Mouse (Mus musculus): ENCODE measurements around the gene Kcnn1.
"Not testable (repeated sequence)": the region's sequence is repeated elsewhere in the genome, so short reads cannot be mapped to it uniquely, and the experiment has no call there.

The Kcnn1 gene

GRCm38 (mm10) chr8:70862824-70863641, at the start of gene Kcnn1:
Gene Kcnn1 (minus strand): TSS chr8:70863258.
- DNase-seq (ENCODE audit: low spot score in 2 of 2): no peak

GRCm38 (mm10) chr8:70911596-70911995, 48.5 kb upstream of the Kcnn1 start:
- DNase-seq (ENCODE audit: low spot score in 2 of 2): no peak

- DNase-seq (ENCODE audit: low spot score in 2 of 2): no peak
Measured at GRCm38 (mm10) chr8:70907518-70907917, 44.5 kb upstream of the Kcnn1 start.

DNA sequence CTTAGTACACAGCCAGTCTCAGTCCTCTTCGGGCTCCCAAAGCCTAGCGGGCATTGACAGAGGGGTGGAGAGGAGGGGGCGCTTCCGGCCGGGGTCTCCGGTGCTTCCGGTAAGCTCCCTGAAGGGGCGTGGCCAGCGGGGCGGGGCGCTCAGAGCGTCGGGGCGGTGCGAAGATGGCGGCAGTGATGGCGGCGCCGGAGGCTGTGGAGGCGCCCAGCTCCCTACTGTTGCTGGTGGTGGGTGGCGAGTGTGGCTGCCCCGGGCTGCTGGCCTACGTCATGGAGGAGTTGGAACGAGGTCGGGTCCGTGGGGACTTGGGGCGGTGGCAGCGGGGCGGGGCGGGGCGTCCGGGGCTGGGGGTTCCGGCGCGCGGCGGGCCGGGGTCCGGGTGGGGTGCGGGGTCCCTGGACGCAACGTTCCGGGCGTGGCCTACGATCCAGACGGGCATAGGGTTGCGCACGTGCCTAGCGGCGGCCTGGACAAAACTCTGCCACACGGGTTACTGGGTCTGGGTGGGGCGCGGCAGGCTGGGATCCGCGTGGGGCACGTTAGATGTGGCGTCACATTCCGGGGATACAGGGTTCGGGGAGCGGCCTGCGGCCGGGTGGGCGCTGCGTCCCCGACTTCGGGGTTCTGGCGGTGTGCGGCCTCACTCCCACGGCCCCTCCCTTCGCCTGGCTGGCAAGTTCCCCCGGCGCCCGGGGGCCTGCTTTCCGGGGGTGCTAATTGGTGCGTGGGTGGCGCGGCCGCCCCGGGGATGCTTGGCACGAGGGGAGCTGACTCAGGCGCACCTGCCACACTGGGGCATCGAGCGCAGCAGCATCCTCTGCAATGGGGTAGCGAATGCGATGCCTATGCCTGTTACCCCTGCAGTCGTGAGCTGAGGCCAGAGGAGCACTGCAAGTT, 43.0 kb upstream of the Kcnn1 start, which contains the start of gene Map1s:
Gene Map1s, plus strand, starts transcription at position 102 of the 906 bp plus-strand sequence.
- peak; percentile 35 to 55 for DNase-seq (ENCODE audit: low spot score in 2 of 2)

DNA sequence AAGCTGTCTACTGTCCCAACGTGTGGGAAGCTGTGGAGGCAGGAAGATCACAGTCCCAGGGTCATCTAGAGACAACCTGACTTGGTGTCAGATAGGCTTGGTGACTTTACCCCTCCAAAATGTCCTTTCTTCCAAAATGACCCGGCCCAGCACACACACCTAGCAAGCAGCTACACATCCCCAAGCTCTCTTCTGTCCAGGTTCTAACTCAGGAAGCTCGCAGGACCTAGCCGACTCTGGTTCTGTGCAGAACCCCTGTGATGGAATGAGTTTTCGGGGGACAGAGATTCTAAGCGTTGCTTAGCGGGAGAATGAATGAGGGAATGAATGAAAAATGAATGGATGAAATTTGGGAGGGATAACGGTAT, 42.4 kb upstream of the Kcnn1 start:
- no peak for DNase-seq (ENCODE audit: low spot score in 2 of 2)

DNA sequence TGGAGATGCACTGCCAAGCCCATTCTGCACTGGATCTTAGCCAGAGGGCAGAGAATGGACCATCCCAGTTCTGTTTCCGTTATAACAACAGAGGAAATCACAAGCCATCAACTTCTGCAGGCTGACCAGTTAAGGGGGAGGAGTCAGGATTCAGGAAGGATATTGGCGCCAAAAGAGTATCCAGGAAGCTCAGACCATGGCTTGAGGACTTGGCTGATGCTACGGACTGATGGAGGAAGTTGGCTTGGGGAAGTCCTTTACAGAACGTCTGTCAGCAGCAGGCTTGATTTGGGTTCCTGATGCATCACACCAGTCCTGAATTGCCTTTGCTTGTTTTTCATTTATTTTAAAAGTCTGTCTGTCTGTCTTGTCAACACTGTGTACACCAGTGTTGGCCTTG, 41.5 kb upstream of the Kcnn1 start:
- DNase-seq (ENCODE audit: low spot score in 2 of 2): no peak

DNA sequence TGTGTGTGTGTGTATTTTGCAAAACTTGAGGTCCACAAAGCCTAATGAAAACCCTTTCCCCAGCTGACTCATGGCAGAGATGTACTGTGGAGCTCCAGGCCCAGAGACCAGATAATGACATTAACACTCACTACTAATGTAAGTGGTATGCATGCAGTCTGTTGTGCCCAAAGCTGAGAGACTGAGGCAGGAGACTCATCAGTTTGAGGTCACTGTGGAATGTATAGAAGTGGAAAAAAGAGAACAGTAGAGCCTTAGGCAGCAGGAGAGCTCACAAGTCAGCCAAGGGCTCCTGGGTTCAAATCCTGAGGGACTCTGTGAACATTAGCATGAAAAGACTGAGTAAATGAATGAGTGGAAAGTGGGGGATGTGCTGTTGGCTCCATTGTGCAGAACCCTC, 40.5 kb upstream of the Kcnn1 start:
- DNase-seq (ENCODE audit: low spot score in 2 of 2): no peak

DNA sequence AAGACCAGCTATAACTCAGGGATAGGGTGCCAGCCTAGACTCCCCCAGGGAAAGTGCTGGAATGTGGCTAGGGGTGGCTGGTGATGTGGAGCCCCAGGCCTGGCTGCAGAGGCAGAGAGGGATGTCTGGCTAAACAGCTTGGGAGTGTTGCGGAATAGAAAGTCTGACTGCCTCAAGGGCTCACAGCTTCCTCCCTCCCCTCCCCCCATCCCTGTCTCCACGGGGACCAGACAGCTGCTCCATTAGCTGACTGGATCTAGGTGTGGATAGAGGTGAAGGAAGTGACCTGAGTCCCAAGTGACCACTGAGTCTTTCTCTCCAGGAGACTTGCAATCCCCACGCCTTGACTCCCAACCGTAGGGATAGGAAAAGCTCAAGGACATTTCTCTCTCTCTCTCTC, 40.1 kb upstream of the Kcnn1 start:
- DNase-seq (ENCODE audit: low spot score in 2 of 2): no peak

DNA sequence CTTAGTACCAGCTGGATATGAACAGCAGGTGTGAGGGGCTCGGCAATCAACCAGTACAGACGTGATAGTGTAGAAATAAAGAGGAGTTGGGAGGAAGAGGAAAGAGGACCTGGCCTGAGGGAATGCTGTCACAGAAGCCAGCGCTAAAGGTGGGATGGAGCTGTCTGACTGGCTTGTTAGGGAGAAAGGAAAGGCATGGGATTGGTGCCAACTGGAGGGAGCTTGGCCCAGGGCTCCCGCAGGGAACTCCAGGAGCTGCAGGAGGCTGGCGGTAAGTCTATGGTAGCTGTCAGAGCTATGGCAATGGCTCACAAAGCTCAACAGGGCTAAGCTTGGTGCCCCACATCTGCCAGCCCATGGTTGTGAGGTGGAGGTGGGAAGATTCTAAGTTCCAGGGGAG, 39.2 kb upstream of the Kcnn1 start:
- DNase-seq (ENCODE audit: low spot score in 2 of 2): no peak

DNA sequence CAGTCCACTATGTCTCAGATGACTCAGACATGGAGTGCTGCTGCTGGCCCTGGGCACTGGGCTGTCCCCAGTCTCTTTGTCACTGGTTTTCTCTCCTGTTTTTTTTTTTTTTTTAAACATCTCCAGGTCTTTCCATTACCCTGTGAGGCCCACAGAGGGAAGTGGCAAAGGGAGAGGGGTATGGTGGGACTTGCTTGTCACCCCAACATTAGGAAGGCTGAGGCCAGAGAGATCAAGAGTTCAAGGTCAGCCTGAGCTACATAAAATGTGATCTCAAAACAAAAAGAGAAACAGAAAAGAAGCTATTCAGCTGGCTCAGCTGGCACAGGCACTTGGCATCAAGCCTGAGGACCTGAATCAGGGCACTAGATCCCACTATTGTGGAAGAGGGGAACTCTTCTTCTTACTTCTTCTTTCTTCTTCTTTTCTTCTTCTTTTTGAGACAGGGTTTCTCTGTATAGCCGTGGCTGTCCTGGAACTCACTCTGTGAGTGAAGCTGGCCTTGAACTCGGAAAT, 37.9 kb upstream of the Kcnn1 start:
- no peak for DNase-seq (ENCODE audit: low spot score in 2 of 2)

GRCm38 (mm10) chr8:70899226-70899625, 36.2 kb upstream of the Kcnn1 start:
- DNase-seq (ENCODE audit: low spot score in 2 of 2): no peak

DNA sequence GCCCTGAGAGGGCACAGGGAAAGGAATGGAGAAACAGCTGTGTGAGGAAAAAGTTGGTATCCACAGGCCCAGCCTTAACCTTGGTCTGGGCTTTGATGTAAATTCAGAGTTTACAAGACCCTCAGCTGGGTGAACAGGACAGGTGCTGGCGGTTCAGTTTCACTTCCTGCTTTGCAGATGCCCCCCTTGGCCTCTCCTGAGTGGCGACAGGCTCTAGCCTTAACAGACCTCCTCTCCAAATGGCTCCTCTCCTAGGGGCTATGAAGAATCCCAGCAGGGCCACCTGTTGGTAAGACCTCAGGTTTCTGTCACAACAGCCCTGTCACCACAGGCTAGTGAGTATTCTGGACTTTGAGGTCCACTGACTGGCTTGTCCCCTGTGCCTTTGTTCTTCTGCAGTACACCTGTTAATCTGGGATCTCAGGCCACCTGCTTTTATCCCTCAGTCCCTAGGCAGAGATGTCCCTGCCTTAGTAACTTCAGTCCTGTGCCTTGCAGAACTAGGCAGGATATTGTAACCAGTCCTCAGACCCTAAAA, 35.7 kb upstream of the Kcnn1 start:
- DNase-seq (ENCODE audit: low spot score in 2 of 2): no peak

DNA sequence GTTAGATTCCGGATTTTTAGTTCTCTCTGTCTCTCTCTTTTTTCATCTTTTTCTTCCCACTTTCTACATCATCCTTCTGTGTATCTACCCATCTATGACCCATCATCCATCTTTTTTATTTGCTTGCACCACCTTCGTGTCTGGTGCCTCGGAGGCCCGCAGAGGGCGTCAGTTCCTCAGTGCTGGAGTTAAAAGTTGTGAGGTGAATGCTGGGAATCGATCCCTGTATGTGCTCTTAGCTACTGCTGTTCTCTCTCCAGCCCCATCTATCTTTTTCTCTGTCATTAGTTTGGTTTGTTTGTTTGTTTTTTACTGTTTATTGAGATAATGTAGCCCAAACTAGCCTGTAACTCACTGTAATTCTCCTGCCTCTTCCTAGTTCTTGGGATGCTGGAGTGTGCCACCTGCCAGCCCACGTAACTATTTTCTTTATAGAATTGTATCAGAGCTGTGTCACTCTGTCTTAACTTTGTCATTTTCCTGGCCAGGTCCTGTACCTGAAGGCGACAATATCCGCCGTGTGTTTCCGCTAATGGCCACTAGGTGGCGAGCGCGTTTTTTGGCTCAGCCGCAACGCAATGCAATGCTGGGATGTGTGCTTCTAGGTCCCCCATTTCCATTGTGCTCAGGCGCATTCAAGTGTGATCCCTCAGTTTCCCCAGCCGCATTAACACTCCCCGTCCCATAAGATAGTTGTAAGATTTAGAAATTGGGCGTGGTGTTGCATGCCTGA, 34.8 kb upstream of the Kcnn1 start:
- DNase-seq (ENCODE audit: low spot score in 2 of 2): peak; percentile 76 to 81

GRCm38 (mm10) chr8:70897021-70897680, 34.1 kb upstream of the Kcnn1 start, which contains the start of gene Rpl18a:
Gene Rpl18a (minus strand): TSS chr8:70897412.
- peak; percentile 85 to 95 for DNase-seq (ENCODE audit: low spot score in 2 of 2)

GRCm38 (mm10) chr8:70896316-70897020, 33.4 kb upstream of the Kcnn1 start:
- no peak for DNase-seq (ENCODE audit: low spot score in 2 of 2)

- DNase-seq (ENCODE audit: low spot score in 2 of 2): not testable (repeated sequence)
Measured at GRCm38 (mm10) chr8:70895571-70896259, 32.7 kb upstream of the Kcnn1 start.

- DNase-seq (ENCODE audit: low spot score in 2 of 2): no peak
Measured at GRCm38 (mm10) chr8:70894771-70895545, 31.9 kb upstream of the Kcnn1 start.

GRCm38 (mm10) chr8:70894385-70894720, 31.3 kb upstream of the Kcnn1 start:
- DNase-seq (ENCODE audit: low spot score in 2 of 2): no peak

Data from urinary bladder, adult 18-20 months (tissue).